Comparison of ENCODE assay signal across 7 mouse cellular contexts in the genomic region with DNA sequence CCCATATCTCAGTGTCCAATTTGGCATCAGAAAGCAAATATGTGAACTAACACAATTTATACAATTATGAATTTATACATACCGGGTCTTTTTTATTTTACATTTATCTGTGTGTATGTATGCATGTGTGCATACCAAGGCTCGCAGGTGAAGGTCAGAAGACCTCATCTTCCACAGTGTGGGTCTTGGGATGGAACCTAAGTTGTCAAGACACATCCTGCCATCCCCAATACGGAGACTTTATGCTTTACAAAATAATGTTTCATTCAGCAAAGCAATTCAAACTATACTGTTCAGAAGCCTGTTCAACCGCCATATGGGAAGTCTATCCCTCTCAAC. TPM values are rescaled to one million over a fixed set of nuclear protein-coding genes. Genes with fewer than 3 reads are reported as not detected.
A peak's percentile ranks its signal among the peaks of the same experiment; 100 is the strongest.
DNase-seq lines count a peak whose midpoint lies in the region; ATAC-seq and TF ChIP-seq lines count a peak whose summit lies in the region.

No protein-coding gene starts in this region.

- H3K9me3 ChIP-seq in neural tube, embryonic 11.5 days (ENCODE audit: control insufficient read depth, low read length): no peaks in the 10 kb centered on the region
- H3K9me3 ChIP-seq in forebrain, embryonic 16.5 days (ENCODE audit: control insufficient read depth, low read length): no peaks in the 10 kb centered on the region
- H3K9me3 ChIP-seq in liver, postnatal 0 days (ENCODE audit: low read length): no peaks in the 10 kb centered on the region

- H3K27me3 ChIP-seq in neural tube, embryonic 11.5 days (ENCODE audit: control insufficient read depth, insufficient read depth, low read length): no peaks in the 10 kb centered on the region
- no peaks in the 10 kb centered on the region for H3K27me3 ChIP-seq in forebrain, embryonic 16.5 days (replicated peaks; ENCODE audit: control insufficient read depth, insufficient read depth, low read length)
- H3K27me3 ChIP-seq in liver, postnatal 0 days (ENCODE audit: insufficient read depth, low read length): no peaks in the 10 kb centered on the region

- TF ChIP-seq CTCF in liver, postnatal 0 days (IDR thresholded peaks at IDR 0.05; ENCODE audit: low read depth): no peak

- DNase-seq in neural tube, embryonic 11.5 days (ENCODE audit: low spot score): no peak
- no peak for DNase-seq in neural tube, embryonic 10.5 days (ENCODE audit: extremely low spot score, low spot score)
- DNase-seq in liver, postnatal 0 days: no peak
- DNase-seq in adrenal gland, adult 18-20 months (ENCODE audit: low spot score in 2 of 2): no peak
- DNase-seq in frontal cortex, postnatal 25 days (ENCODE audit: low spot score in 2 of 2): no peak
- no peak for DNase-seq in adrenal gland, postnatal 10 days

- no peak overlapping the region for H3K9ac ChIP-seq in neural tube, embryonic 11.5 days (ENCODE audit: low read length)
- no peak overlapping the region for H3K9ac ChIP-seq in forebrain, embryonic 16.5 days (replicated peaks; ENCODE audit: low read depth, low read length)
- no peak overlapping the region for H3K9ac ChIP-seq in liver, postnatal 0 days (replicated peaks)

- H3K4me1 ChIP-seq in neural tube, embryonic 11.5 days (ENCODE audit: control insufficient read depth, insufficient read depth, low read length): 0 out of 2 replicates have a peak, but pooled peaks cover 2% of the 10 kb centered on the region
- H3K4me1 ChIP-seq in forebrain, embryonic 16.5 days (replicated peaks; ENCODE audit: control insufficient read depth, insufficient read depth, low read length): peaks cover 4% of the 10 kb centered on the region
- peaks cover 16% of the 10 kb centered on the region for H3K4me1 ChIP-seq in liver, postnatal 0 days (ENCODE audit: insufficient read depth)

- H3K4me3 ChIP-seq in neural tube, embryonic 11.5 days (ENCODE audit: low read depth, low read length): peak overlapping the region; percentile 68; the same call in 1 of the 2 replicates
- peak overlapping the region; percentile 73 for H3K4me3 ChIP-seq in forebrain, embryonic 16.5 days (replicated peaks; ENCODE audit: low read length)
- peak overlapping the region; percentile 74; the same call in 1 of the 2 replicates for H3K4me3 ChIP-seq in liver, postnatal 0 days (ENCODE audit: low read depth, low read length)

- ATAC-seq in neural tube, embryonic 11.5 days (ENCODE audit: insufficient read depth, low FRiP score, low TSS enrichment): peak; percentile 41
- peak; percentile 44; the same call in 1 of the 2 replicates for ATAC-seq in forebrain, embryonic 16.5 days
- ATAC-seq in liver, postnatal 0 days: peak; percentile 0; the same call in 1 of the 2 replicates

- H3K27ac ChIP-seq in neural tube, embryonic 11.5 days (ENCODE audit: low read depth, low read length): no peak overlapping the region
- no peak overlapping the region for H3K27ac ChIP-seq in forebrain, embryonic 16.5 days (ENCODE audit: low read length)
- H3K27ac ChIP-seq in liver, postnatal 0 days (ENCODE audit: low read depth): no peak overlapping the region

- no peak overlapping the region; the same call in 1 of the 2 replicates for H3K4me2 ChIP-seq in neural tube, embryonic 11.5 days (ENCODE audit: low read depth)
- H3K4me2 ChIP-seq in forebrain, embryonic 16.5 days (ENCODE audit: low read length): peak overlapping the region; percentile 61
- H3K4me2 ChIP-seq in liver, postnatal 0 days (ENCODE audit: low read depth, low read length): no peak overlapping the region

- TF ChIP-seq EP300 in liver, postnatal 0 days (IDR thresholded peaks at IDR 0.05; ENCODE audit: low read depth): no peak

- WGBS in neural tube, embryonic 11.5 days: 54% methylated on average over 4 of the region's 4 CpGs
- 54% methylated on average over 4 of the region's 4 CpGs for WGBS in forebrain, embryonic 16.5 days
- 46% methylated on average over 4 of the region's 4 CpGs for WGBS in liver, postnatal 0 days (ENCODE audit: insufficient replicate concordance)

- H3K36me3 ChIP-seq in neural tube, embryonic 11.5 days (ENCODE audit: control insufficient read depth, insufficient read depth, low read length): no peaks in the 10 kb centered on the region
- H3K36me3 ChIP-seq in forebrain, embryonic 16.5 days (ENCODE audit: control insufficient read depth, insufficient read depth): no peaks in the 10 kb centered on the region
- 0 out of 2 replicates have a peak, but pooled peaks cover 5% of the 10 kb centered on the region for H3K36me3 ChIP-seq in liver, postnatal 0 days (replicated peaks; ENCODE audit: insufficient read depth, low read length)

RNA-seq across cellular contexts. Expression of gene Stxbp3, which starts 0.4 kb away (rescaled TPM):
- 20.8 and 25.4 TPM in 2 replicates for polyA plus RNA-seq in neural tube, embryonic 11.5 days (2014; fragmentation: Nextera tagmentation; extraction: Ambion mirVana)
- 12.8 and 14.5 TPM in 2 replicates for polyA plus RNA-seq in forebrain, embryonic 16.5 days (2015; fragmentation: Nextera tagmentation; extraction: Ambion mirVana)
- 18.1 and 19.3 TPM in 2 replicates for polyA plus RNA-seq in liver, postnatal 0 days (2015; fragmentation: Nextera tagmentation; extraction: Ambion mirVana)
- 10 to 100 TPM; 42.0 to 74.7 TPM for total RNA-seq in adrenal gland, adult 18-20 months (2021)
- total RNA-seq in adrenal gland, postnatal 10 days (2021): 10 to 100 TPM; 40.2 to 46.6 TPM

RNA-seq across cellular contexts. Expression of gene Fndc7, which starts 49.1 kb away (rescaled TPM):
- not detected in 2 replicates for polyA plus RNA-seq in neural tube, embryonic 11.5 days (2014; fragmentation: Nextera tagmentation; extraction: Ambion mirVana)
- not detected in 2 replicates for polyA plus RNA-seq in forebrain, embryonic 16.5 days (2015; fragmentation: Nextera tagmentation; extraction: Ambion mirVana)
- polyA plus RNA-seq in liver, postnatal 0 days (2015; fragmentation: Nextera tagmentation; extraction: Ambion mirVana): 0.06 and 0.09 TPM in 2 replicates
- total RNA-seq in adrenal gland, adult 18-20 months (2021): under 1 TPM; 0.43 to 0.74 TPM
- 1 to 10 TPM in 1 of 2 experiments, under 1 TPM in 1; 0.39 to 1.4 TPM for total RNA-seq in adrenal gland, postnatal 10 days (2021)
